Mouse (Mus musculus) cerebellum, adult 2 months (tissue): Measurements from ENCODE around the gene Sft2d1.

Source experiments
- CTCF ChIP-seq: fragments of 200-500 bp; IDR thresholded peaks from 2 replicates; pipeline ENCODE4 v1.5.1; 2011; ENCODE audit warnings: low read depth, mild to moderate bottlenecking, control low read depth, low read length, moderate library complexity, borderline replicate concordance; ENCODE audit not compliant: insufficient read depth
- POLR2A ChIP-seq: fragments of 200-500 bp; IDR thresholded peaks from 2 replicates; pipeline ENCODE4 v1.6.1; 2011; ENCODE audit warnings: low read length, control low read depth, borderline replicate concordance; ENCODE audit not compliant: insufficient read depth

DNA sequence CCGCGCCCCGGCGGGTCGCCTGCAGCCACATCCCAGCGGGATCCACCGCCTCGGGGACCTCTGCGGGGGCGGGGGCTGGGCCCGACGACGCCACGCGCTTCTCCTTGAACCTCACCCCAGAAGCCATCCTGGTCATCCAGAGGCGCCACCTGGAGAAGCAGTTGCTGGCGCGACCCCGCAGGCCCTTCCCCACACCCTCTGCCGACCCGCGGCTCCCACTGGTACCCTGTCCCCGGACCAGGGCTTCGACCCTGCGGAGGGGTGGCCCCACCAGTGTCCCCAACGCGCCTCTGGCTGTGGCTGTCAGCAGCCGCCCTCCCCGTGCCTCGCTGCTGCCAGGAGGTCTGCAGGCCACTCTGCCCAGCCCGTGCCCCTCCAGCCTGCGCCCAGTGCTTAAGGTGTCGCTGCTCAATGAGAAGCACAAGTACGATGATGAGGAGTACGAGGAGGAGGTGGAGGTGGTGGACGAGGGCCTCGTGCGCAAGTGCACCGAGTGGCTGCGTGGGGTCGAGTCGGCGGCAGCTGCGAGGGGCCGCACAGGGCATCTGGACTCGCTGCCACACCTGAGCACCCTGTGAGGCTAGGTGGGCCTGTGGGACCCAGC, 30.6 kb downstream of the Sft2d1 start:
- no peak for TF ChIP-seq CTCF
- no peak for TF ChIP-seq POLR2A
